Mouse (Mus musculus) left cerebral cortex, postnatal 14 days (tissue): Measurements from ENCODE around the gene Slc36a3. TPM values are rescaled to one million over a fixed set of nuclear protein-coding genes. Genes with fewer than 3 reads are reported as not detected.

Experiments
- DNase-seq, 2 experiments: peaks; one replicate each; pipeline ENCODE4 v3.0.0; 2021 to 2022; ENCODE audit warnings: low spot score in 2 of 2, mixed read lengths in 1 of 2
- intact Hi-C: fragments of 180-260 bp; cut with DNase I; formaldehyde crosslinking; loops from one replicate; pipeline ENCODE4 v1.15.1; 2025
- total RNA-seq, 2 experiments: library from RNA; stranded (reverse); gene quantifications; 2 replicates each; pipeline ENCODE4 v1.2.3; 2021

Gene Slc36a3
- total RNA-seq, 2 experiments from 2014 or later, result not detected

DNA sequence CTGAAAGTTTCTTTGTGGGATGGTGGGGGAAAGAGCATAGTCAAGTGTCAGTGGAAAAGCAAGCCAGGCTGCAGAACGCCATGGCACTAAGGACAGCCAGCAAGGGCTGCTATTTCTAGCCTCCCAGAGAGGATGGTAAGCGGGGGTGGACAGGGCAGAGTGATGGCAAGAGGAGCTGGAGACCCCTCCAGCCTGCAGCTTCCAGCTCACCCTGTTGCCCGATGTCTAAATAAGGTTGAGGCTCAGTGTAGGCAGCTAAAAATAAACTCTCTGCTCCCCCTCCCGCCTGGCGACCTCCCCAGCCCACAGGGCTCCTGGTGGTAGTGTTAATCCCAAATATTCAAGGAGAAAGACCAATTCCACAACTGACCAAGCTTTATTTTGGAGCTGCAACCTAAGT, 66.1 kb downstream of the Slc36a3 start:
- intact Hi-C loops, result no loop called here
- no peak for DNase-seq

GRCm38 (mm10) chr11:55084629-55085028, 66.9 kb downstream of the Slc36a3 start:
- DNase-seq, result no peak
- intact Hi-C loops, result no loop called here

DNA sequence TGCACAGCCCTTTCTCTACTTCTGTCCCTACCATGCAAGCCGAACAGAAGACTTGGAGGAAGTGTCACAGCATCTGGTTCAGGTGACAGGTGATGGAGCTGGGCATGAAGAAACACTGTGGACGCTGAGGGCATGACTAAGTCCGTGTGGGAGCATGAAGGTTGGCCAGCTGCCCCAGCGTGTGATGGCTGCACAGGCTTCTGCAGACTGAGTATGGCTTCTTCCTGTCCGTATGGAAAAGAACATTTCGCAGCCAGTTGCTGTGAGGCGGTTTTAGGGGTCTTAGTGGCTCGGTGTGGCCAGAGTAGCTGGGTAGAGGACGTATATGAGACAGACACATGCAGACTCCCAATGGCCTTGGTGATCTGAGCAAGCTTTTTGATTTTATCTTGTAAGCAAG, 70.3 kb downstream of the Slc36a3 start:
- intact Hi-C loops, result no loop called here
- no peak for DNase-seq

DNA sequence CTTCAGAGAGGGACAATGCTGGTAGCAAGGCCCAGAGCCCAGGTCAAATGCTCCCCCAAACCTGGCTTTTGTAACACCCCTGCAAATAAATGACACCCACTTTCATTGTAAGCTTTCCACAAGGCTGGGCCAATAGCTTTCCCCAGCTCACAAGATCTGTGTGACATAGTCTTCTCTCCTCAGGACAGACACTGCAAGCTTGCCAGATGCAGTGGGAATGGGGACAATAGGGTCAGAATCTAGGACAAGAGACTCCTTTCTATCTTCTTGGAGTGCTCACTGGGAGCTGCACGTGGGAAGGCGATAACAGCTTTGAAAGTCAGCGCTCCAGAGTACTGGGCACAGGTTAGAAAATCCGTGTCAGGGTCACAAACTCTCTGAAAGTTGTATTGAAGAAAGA, 72.3 kb downstream of the Slc36a3 start:
- DNase-seq, result no peak
- intact Hi-C loops, result no loop called here

GRCm38 (mm10) chr11:55078502-55078901, 73.0 kb downstream of the Slc36a3 start:
- intact Hi-C loops, result no loop called here
- DNase-seq, result no peak

GRCm38 (mm10) chr11:55077331-55078231, 73.9 kb downstream of the Slc36a3 start, which contains the start of gene Ccdc69:
TSS of gene Ccdc69 (minus strand) at chr11:55078131.
- intact Hi-C loops, result no loop called here
- DNase-seq, result peak in 1 of 2 experiments; percentile 27

DNA sequence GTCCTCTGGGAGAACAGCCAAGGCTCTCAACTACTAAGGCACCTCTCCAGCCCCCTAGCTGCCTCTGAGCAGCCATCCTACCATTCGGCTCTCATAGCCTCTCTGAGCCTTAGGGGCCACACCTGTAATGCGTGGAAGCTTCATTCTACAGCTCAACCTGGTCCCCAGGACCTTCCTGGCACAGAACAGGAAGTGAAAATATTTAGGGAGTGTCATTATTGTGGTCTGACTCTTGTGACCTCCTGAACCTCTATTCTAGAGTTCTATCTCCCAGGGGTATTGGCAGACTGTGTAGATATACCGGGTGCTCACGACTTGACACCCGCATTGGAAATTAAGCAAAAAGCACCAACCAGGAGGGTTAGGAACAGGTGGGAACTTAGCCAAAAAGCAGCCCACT, 75.3 kb downstream of the Slc36a3 start:
- intact Hi-C loops, result no loop called here
- no peak for DNase-seq

DNA sequence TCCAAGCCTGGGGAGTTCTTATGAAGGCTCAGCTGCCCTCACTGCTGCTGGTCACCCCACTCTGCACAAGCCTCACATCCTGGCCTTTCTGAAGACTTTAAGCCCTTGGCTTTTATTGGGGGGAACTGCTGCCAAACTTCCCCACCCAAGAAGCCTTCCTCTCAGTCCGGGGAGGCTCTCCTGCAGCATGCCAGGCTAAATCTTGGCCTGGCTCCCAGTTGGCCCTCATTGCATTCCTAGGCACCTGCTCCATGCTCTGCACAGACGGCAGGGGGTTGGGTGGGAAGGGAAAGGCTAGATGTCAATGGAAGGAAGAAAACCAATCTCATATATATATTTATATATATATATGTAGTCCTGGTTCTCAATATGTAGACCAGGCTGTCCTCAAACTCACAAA, 75.9 kb downstream of the Slc36a3 start:
- DNase-seq, result no peak
- intact Hi-C loops, result no loop called here

Other genes starting within 250 kb of the Slc36a3 start
- gene Gpx3, start 249.3 kb downstream of the Slc36a3 start, total RNA-seq, result 10 to 100 TPM in 1 of 2 experiments, 1 to 10 TPM in 1; 8.3 to 10.7 TPM
- gene Tnip1, start 188.8 kb downstream of the Slc36a3 start, total RNA-seq, result 10 to 100 TPM; 32.4 to 35.0 TPM
- 10 to 100 TPM; 84.5 to 90.8 TPM for gene Anxa6, start 118.3 kb downstream of the Slc36a3 start, total RNA-seq
- under 1 TPM; 0.27 to 0.55 TPM for gene Ccdc69, start 73.6 kb downstream of the Slc36a3 start, total RNA-seq
- gene Gm2a, start 53.6 kb downstream of the Slc36a3 start, total RNA-seq, result 10 to 100 TPM; 48.6 to 49.2 TPM
- under 1 TPM; 0.26 to 0.42 TPM for gene Slc36a2, start 33.4 kb upstream of the Slc36a3 start, total RNA-seq
- 10 to 100 TPM; 71.8 to 77.3 TPM for gene Slc36a1, start 52.6 kb upstream of the Slc36a3 start, total RNA-seq
- 1 to 10 TPM in 1 of 2 experiments, under 1 TPM in 1; 0.51 to 1.3 TPM for gene Fat2, start 184.9 kb upstream of the Slc36a3 start, total RNA-seq